Mouse (Mus musculus) neural tube, postnatal 0 days (tissue): ENCODE results near the gene Usf2. TPM values are rescaled to one million over a fixed set of nuclear protein-coding genes. Genes with fewer than 3 reads are reported as not detected.

Experiments
- polyA plus RNA-seq: library from polyadenylated mRNA; unstranded; fragments of >200 nt; fragmentation: Nextera tagmentation; extraction: Ambion mirVana; gene quantifications from 2 replicates; pipeline ENCODE4 v1.2.1, GENCODE M21; 2015

Gene Usf2
- polyA plus RNA-seq: 28.6 and 34.2 TPM in 2 replicates

GRCm38 (mm10) chr7:30956756-30957366 lies at the start of gene Usf2:
Usf2 (minus strand) TSS chr7:30956803.

GRCm38 (mm10) chr7:30973501-30974289 lies 17.1 kb upstream of the Usf2 start, which contains the start of gene Fam187b:
Fam187b (plus strand) TSS chr7:30973790.

GRCm38 (mm10) chr7:30973251-30973500 lies 16.6 kb upstream of the Usf2 start, which contains the start of gene Lsr:
Lsr (minus strand) TSS chr7:30973464.

GRCm38 (mm10) chr7:30943909-30944635 lies 12.5 kb downstream of the Usf2 start, which contains the start of gene Hamp:
Hamp (minus strand) TSS chr7:30944032.

GRCm38 (mm10) chr7:30924581-30924980 lies 32.0 kb downstream of the Usf2 start, which contains the start of gene Hamp2:
Hamp2 (minus strand) TSS chr7:30924681.

GRCm38 (mm10) chr7:30914732-30915131 lies 41.9 kb downstream of the Usf2 start, which contains the start of gene Mag:
Mag (minus strand) TSS chr7:30914873.

Other genes with a start within 250 kb of the Usf2 start
- gene Atp4a, start 244.6 kb downstream of the Usf2 start, polyA plus RNA-seq: 6.1 and 6.3 TPM in 2 replicates
- 359 and 361 TPM in 2 replicates for gene Tmem147, start 227.3 kb downstream of the Usf2 start, polyA plus RNA-seq
- 0.43 and 0.98 TPM in 2 replicates for gene Gapdhs, start 213.1 kb downstream of the Usf2 start, polyA plus RNA-seq
- 3.3 and 3.7 TPM in 2 replicates for gene Sbsn, start 205.3 kb downstream of the Usf2 start, polyA plus RNA-seq
- gene Dmkn, start 193.0 kb downstream of the Usf2 start, polyA plus RNA-seq: 5.9 and 7.8 TPM in 2 replicates
- gene Krtdap, start 168.9 kb downstream of the Usf2 start, polyA plus RNA-seq: 7.9 and 15.2 TPM in 2 replicates
- gene Ffar2, start 133.0 kb downstream of the Usf2 start, polyA plus RNA-seq: 0.37 TPM in 1 of 2 replicates, not detected in the other
- not detected in 2 replicates for gene Ffar3, start 100.6 kb downstream of the Usf2 start, polyA plus RNA-seq
- gene Ffar1, start 95.2 kb downstream of the Usf2 start, polyA plus RNA-seq: not detected in 2 replicates
- 0.05 TPM in 1 of 2 replicates, not detected in the other for gene Cd22, start 76.5 kb downstream of the Usf2 start, polyA plus RNA-seq
- gene Mag, start 41.9 kb downstream of the Usf2 start, polyA plus RNA-seq: 19.5 and 38.7 TPM in 2 replicates
- gene Hamp2, start 32.1 kb downstream of the Usf2 start, polyA plus RNA-seq: not detected in 2 replicates
- gene Hamp, start 12.8 kb downstream of the Usf2 start, polyA plus RNA-seq: not detected in 2 replicates
- gene Lsr, start 16.7 kb upstream of the Usf2 start, polyA plus RNA-seq: 23.1 and 23.9 TPM in 2 replicates
- gene Fam187b, start 17.0 kb upstream of the Usf2 start, polyA plus RNA-seq: 0.76 and 1.1 TPM in 2 replicates
- gene Fxyd5, start 85.7 kb upstream of the Usf2 start, polyA plus RNA-seq: 36.9 and 57.9 TPM in 2 replicates
- gene Fxyd7, start 94.7 kb upstream of the Usf2 start, polyA plus RNA-seq: 714 and 730 TPM in 2 replicates
- 87.3 and 114 TPM in 2 replicates for gene Fxyd1, start 100.4 kb upstream of the Usf2 start, polyA plus RNA-seq
- gene Lgi4, start 102.5 kb upstream of the Usf2 start, polyA plus RNA-seq: 2.5 and 3.6 TPM in 2 replicates
- 3.1 and 3.5 TPM in 2 replicates for gene Fxyd3, start 119.9 kb upstream of the Usf2 start, polyA plus RNA-seq
- gene Hpn, start 158.5 kb upstream of the Usf2 start, polyA plus RNA-seq: 0.71 and 1.0 TPM in 2 replicates
- 71.7 and 85.1 TPM in 2 replicates for gene Scn1b, start 170.2 kb upstream of the Usf2 start, polyA plus RNA-seq
- 112 and 137 TPM in 2 replicates for gene Gramd1a, start 199.1 kb upstream of the Usf2 start, polyA plus RNA-seq